Mouse (Mus musculus) adrenal gland, adult 2 months (tissue): ENCODE measurements around the gene Ppil3. TPM values are rescaled to one million over a fixed set of nuclear protein-coding genes. Genes with fewer than 3 reads are reported as not detected.

Experiments used
- DNase-seq: peaks from one replicate; pipeline ENCODE4 v3.0.0; 2021
- polyA plus RNA-seq: library from polyadenylated mRNA; depleted of rRNA; stranded (reverse); fragments of >200 nt; gene quantifications from 2 replicates; pipeline ENCODE4 v1.2.3, GENCODE M21; 2012; rRNA removed
- total RNA-seq, 2 experiments: library from RNA; stranded (reverse); gene quantifications; 2 replicates each; pipeline ENCODE4 v1.2.3; 2021

The Ppil3 gene
- total and polyA plus RNA-seq, 3 experiments, result 10.7 to 34.5 (median 27.1) TPM

GRCm38 (mm10) chr1:58409553-58410197, 35.6 kb downstream of the Ppil3 start:
- DNase-seq, result no peak

GRCm38 (mm10) chr1:58408141-58408540, 37.1 kb downstream of the Ppil3 start:
- peak; percentile 2 for DNase-seq

DNA sequence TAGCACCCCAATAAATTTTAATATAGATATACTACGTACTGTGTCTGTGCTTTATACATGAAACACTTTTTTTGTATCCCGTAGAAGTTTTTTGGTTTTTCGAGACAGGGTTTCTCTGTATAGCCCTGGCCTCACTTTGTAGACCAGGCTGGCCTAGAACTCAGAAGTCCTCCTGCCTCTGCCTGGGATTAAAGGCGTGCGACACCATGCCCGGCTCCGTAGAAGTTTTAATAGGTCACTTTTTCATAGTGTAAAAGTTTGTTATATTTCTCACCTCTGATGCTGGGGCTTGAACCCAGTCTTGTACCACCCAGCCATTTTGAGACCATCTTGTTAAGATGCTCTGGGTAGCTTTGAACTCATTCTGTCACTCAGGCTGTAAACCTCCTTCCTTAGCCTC, 38.0 kb downstream of the Ppil3 start:
- no peak for DNase-seq

DNA sequence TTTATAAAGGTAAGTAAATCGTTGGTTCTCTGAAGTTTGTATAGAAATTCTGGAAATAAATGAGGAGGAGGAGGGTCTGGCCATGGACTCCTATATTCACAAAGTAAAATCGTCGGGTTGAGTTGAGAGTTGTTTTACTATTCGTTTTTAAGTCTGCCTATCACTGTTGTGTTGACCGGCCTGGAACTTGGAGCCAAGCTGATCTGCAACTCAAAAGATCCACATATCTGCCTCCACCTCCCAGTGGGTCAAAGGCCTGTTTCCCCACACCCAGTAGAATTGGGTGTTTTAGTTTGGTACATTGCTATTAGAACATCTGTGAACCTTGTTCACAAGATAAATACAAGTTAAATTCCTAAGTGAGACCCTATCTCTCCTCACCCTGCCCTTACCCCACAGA, 41.5 kb downstream of the Ppil3 start:
- no peak for DNase-seq

GRCm38 (mm10) chr1:58401396-58401795, 43.9 kb downstream of the Ppil3 start:
- DNase-seq, result no peak

DNA sequence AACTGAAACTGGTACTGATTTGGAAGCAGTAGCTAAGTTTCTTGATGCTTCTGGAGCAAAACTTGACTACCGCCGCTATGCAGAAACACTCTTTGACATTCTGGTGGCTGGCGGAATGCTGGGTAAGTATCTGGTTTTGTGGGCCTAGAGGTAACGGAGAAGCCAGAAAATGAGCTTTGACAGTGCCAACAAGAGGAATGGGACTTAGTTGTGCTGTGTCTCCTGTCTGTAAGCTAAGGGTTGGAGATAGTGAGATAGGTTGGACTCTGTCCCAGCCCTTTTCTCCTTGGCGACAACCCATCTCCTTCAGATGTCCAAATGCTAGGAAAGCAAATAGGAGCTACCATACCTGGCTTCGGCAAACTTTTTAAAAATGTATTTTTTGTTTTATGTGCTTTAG, 47.6 kb downstream of the Ppil3 start:
- DNase-seq, result no peak

DNA sequence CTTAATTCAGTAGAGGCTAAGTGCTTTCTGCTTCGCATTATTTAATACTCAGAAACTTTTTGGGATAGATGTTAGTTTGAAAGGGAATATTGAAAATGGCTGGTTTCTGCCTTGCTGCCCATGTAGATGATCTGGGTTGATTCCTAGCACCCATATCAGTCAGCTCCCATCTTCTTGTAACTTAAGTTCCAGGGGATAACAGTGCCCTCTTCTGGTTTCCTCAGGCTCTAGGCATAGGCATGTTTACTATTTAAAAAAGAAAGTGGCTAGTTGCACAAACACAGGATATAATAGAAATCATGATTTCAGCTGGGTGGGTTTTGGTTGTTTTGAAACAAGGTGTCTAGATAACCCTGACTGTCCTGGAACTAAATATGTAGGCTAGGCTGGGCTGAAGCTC, 49.1 kb downstream of the Ppil3 start:
- DNase-seq, result no peak

- DNase-seq, result no peak
These were observed 49.9 kb downstream of the Ppil3 start for GRCm38 (mm10) chr1:58395341-58395740.

- DNase-seq, result peak; percentile 78
These were observed 51.7 kb downstream of the Ppil3 start for GRCm38 (mm10) chr1:58393284-58394195.

DNA sequence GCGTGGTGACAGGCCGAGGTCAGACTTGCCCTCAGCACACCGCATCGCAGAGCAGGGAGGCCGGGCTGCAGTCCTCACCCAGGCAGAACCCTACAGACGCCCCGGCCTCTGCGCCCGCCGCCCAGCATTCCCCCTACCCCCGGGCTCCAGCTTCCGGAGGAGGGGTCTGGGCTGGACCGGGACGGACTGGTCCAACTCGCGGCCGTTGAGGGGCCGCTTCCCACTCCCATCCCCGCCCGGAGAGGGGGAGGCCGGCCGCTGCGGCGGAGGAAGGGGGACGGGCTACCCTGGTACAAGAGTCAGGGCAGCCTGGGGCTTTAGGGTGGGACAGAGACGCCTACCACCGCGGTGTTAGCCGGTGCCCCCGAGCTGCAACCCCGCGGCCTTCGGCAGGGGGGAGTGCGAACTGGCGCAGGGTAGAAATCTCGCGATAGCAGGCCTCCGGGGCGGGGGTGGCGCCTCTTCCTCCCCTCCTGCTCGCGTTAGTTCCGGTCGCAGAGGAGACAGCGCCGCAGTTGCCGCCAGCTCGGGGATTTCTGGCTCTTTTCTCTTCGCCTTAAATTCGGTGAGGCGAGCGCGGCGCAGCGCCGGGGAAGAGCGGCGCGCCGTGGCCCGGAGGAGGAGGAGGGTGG, 52.5 kb downstream of the Ppil3 start, which contains the start of gene Bzw1:
Bzw1 (plus strand) TSS at position 247 of the 632 bp plus-strand sequence.
- DNase-seq, result peak; percentile 96

DNA sequence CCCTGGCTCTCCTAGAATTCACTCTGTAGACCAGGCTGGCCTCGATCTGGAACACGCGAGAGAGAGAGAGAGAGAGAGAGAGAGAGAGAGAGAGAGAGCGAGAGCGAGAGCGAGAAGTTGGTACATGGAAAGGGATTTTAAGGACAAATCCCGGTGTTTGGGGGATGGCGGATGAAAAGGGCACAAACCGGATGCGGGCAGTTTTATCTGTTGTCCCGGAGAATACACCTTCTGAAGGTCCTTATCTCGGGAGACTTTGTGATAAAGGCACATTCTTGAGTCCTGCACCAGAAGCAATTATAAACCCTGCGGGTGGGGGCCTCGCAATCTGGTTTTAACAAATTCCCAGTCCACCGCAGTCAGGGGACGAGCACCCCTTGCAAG, 53.0 kb downstream of the Ppil3 start:
- DNase-seq, result no peak

- no peak for DNase-seq
These were observed 53.6 kb downstream of the Ppil3 start for GRCm38 (mm10) chr1:58391421-58392267.

GRCm38 (mm10) chr1:58382586-58383281, 62.6 kb downstream of the Ppil3 start:
- peak; percentile 35 for DNase-seq

Other genes starting within 250 kb of the Ppil3 start
- under 1 TPM in 1 of 2 experiments, not detected in 1; 0.10 TPM for gene Aox4, start 235.1 kb downstream of the Ppil3 start, total RNA-seq
- not detected in 2 replicates for gene Aox4, start 235.1 kb downstream of the Ppil3 start, polyA plus RNA-seq
- gene Aox2, start 167.2 kb downstream of the Ppil3 start, total RNA-seq, result under 1 TPM; 0.24 to 0.55 TPM
- gene Aox2, start 167.2 kb downstream of the Ppil3 start, polyA plus RNA-seq, result 0.02 TPM in 1 of 2 replicates, not detected in the other
- gene Bzw1, start 52.6 kb downstream of the Ppil3 start, total RNA-seq, result 100 to 1,000 TPM; 125 to 134 TPM
- 5.6 and 7.5 TPM in 2 replicates for gene Bzw1, start 52.6 kb downstream of the Ppil3 start, polyA plus RNA-seq
- gene Clk1, start 21.4 kb downstream of the Ppil3 start, total RNA-seq, result 100 to 1,000 TPM; 120 to 159 TPM
- 9.9 and 10.7 TPM in 2 replicates for gene Clk1, start 21.4 kb downstream of the Ppil3 start, polyA plus RNA-seq
- 10 to 100 TPM; 21.6 to 21.7 TPM for gene Nif3l1, start 335 bp downstream of the Ppil3 start, total RNA-seq
- 11.1 and 12.2 TPM in 2 replicates for gene Nif3l1, start 335 bp downstream of the Ppil3 start, polyA plus RNA-seq
- 10 to 100 TPM; 18.0 to 23.7 TPM for gene Orc2, start 59.6 kb upstream of the Ppil3 start, total RNA-seq
- 9.8 and 16.2 TPM in 2 replicates for gene Orc2, start 59.6 kb upstream of the Ppil3 start, polyA plus RNA-seq
- 10 to 100 TPM; 40.0 to 48.8 TPM for gene Fam126b, start 140.8 kb upstream of the Ppil3 start, total RNA-seq
- gene Fam126b, start 140.8 kb upstream of the Ppil3 start, polyA plus RNA-seq, result 0.57 and 0.65 TPM in 2 replicates
- 100 to 1,000 TPM in 1 of 2 experiments, 10 to 100 TPM in 1; 97.8 to 181 TPM for gene Ndufb3, start 140.9 kb upstream of the Ppil3 start, total RNA-seq
- 8.1 and 12.8 TPM in 2 replicates for gene Ndufb3, start 140.9 kb upstream of the Ppil3 start, polyA plus RNA-seq